Mouse (Mus musculus): ENCODE measurements around the gene Il31.

DNA sequence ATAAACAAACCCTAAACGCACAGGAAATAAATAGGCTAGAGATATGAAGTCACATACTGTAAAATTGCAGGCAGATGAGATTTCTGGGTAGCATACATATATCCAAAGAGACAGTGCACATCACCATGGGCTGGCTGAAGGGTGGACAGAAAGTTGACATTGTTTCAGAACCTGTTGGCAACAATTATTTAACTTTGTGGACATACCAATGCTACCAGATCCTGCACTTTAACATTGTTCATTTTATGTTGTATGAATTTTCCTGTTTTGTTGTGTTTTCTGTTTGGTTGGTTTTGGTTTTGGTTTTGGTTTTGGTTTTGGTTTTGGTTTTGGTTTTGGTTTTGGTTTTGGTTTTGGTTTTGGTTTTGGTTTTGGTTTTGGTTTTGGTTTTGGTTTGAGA, 24.7 kb downstream of the Il31 start:
- TF ChIP-seq CTCF (IDR thresholded peaks at IDR 0.05) (no peak), EP300 (IDR thresholded peaks at IDR 0.05) (no peak)
